Comparison of ENCODE assay signal across 8 mouse cellular contexts in the genomic region with DNA sequence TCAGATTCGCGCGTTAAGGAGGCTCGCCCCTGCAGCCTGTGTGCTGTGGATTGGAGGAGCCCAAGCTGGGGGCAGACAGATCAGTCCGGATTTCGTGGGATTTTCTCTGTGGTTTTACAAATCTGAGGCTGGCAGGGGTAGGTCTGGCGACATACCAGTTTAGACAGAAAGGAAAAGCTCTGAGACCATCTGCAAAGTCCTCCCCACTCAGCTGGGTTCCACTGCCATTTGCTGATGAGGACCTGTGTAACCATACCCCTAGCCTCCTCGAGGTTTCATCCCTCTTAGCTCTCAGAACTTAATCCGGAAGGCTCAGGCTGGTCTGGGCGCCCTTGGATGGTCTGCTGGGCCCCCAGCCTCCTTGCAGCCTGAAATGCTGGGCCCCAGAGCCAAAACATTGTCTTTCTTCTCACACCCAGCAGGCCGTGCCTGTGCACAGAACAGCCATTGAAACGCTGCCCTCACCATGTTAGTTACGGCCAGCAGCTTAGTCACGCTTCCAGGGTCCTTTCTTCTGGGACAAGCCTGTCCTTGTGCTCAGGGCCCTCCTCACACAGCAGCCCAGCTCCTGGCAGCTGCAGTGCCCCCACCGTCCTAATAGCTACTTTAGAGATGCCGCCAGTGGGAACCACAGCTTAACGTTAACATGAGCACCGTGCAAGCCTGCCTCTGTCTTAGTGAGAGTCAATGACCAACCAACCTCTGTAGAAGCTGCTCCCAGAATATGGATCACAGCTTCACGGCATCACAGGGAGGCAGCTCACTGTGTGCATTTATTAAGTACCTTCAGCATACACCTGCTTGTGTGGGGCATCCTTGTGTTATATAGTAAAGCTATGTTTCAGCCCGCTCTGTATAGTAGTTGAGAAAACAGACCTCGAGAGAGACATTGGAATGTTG. TPM values are rescaled to one million over a fixed set of nuclear protein-coding genes. Genes with fewer than 3 reads are reported as not detected.
DNase-seq lines count a peak whose midpoint lies in the region; ATAC-seq lines count a peak whose summit lies in the region.

No protein-coding gene starts in this region.

- no peak overlapping the region for H3K9ac ChIP-seq in hindbrain, embryonic 15.5 days

- peak overlapping the region; percentile 33 for H3K4me2 ChIP-seq in hindbrain, embryonic 15.5 days

- H3K36me3 ChIP-seq in embryonic facial prominence, embryonic 10.5 days (replicated peaks), result 0 out of 2 replicates have a peak, but pooled peaks cover 6% of the 10 kb centered on the region
- 0 out of 2 replicates have a peak, but pooled peaks cover 8% of the 10 kb centered on the region for H3K36me3 ChIP-seq in hindbrain, embryonic 15.5 days

- intact Hi-C loops in heart, postnatal 14 days (cut with DNase I), result no loop called here

- peak; percentile 80 for DNase-seq in adrenal gland, postnatal 14 days
- DNase-seq in embryonic facial prominence, embryonic 10.5 days (ENCODE audit: low spot score), result peak; percentile 67
- DNase-seq in mesoderm, embryonic 11.5 days (ENCODE audit: low read depth, low spot score), result peak; percentile 81
- peak; percentile 81 for DNase-seq in telencephalon, adult 2 months (ENCODE audit: low read depth, low spot score)
- DNase-seq in spleen, adult 18-20 months, result no peak
- no peak for DNase-seq in heart, postnatal 14 days
- no peak for DNase-seq in adipocyte (ENCODE audit: low spot score)

- H3K9me3 ChIP-seq in embryonic facial prominence, embryonic 10.5 days, result no peaks in the 10 kb centered on the region
- H3K9me3 ChIP-seq in hindbrain, embryonic 15.5 days, result no peaks in the 10 kb centered on the region

- WGBS in embryonic facial prominence, embryonic 10.5 days, result 18% methylated on average over 21 of the region's 21 CpGs
- WGBS in hindbrain, embryonic 15.5 days, result 17% methylated on average over 21 of the region's 21 CpGs

- peak overlapping the region; percentile 77 for H3K27ac ChIP-seq in embryonic facial prominence, embryonic 10.5 days (replicated peaks)
- peak overlapping the region; percentile 84 for H3K27ac ChIP-seq in hindbrain, embryonic 15.5 days (replicated peaks)

- ATAC-seq in hindbrain, embryonic 15.5 days (ENCODE audit: low FRiP score, low read depth), result peak; percentile 87

- no peak overlapping the region for H3K4me3 ChIP-seq in embryonic facial prominence, embryonic 10.5 days
- H3K4me3 ChIP-seq in hindbrain, embryonic 15.5 days, result no peak overlapping the region

- peaks cover 5% of the 10 kb centered on the region for H3K27me3 ChIP-seq in embryonic facial prominence, embryonic 10.5 days (replicated peaks; ENCODE audit: low read depth, poor library complexity, severe bottlenecking)
- no peaks in the 10 kb centered on the region for H3K27me3 ChIP-seq in hindbrain, embryonic 15.5 days

- peaks cover 33% of the 10 kb centered on the region for H3K4me1 ChIP-seq in embryonic facial prominence, embryonic 10.5 days
- peaks cover 93% of the 10 kb centered on the region for H3K4me1 ChIP-seq in hindbrain, embryonic 15.5 days (replicated peaks)

RNA-seq across cellular contexts. Expression of gene Wscd1, which starts 8.7 kb away (rescaled TPM):
- total RNA-seq in adrenal gland, postnatal 14 days (2021), result 7.0 and 9.6 TPM in 2 replicates
- polyA plus RNA-seq in embryonic facial prominence, embryonic 10.5 days (2016; fragmentation: Nextera tagmentation; extraction: Ambion mirVana), result 14.9 and 18.7 TPM in 2 replicates
- polyA plus RNA-seq in hindbrain, embryonic 15.5 days (2015; fragmentation: Nextera tagmentation; extraction: Ambion mirVana), result 93.2 and 95.6 TPM in 2 replicates
- total RNA-seq in heart, postnatal 14 days (2021), result 10 to 100 TPM; 10.4 to 10.9 TPM

Comparison
In these comparisons a context has a peak if more than half of its experiments do, and no peak if none do; other contexts are left out.
1. DNase-seq: peak in adrenal gland, postnatal 14 days (single experiment), embryonic facial prominence, embryonic 10.5 days (single experiment), mesoderm, embryonic 11.5 days (single experiment) and telencephalon, adult 2 months (single experiment); none in spleen, adult 18-20 months (0 of 2), heart, postnatal 14 days (0 of 2) and adipocyte (single experiment).